Mouse (Mus musculus) CH12.LX (cell line): Measurements from ENCODE around the gene Rasd2.

Experiments used
- BHLHE40 ChIP-seq: IDR thresholded peaks from 2 replicates; pipeline ENCODE4 v1.6.1; 2011; ENCODE audit warnings: mild to moderate bottlenecking, low read depth, low read length, improper control_type of control experiment
- CHD1 ChIP-seq: IDR thresholded peaks from 2 replicates; pipeline ENCODE4 v1.6.1; 2012; ENCODE audit warnings: low read depth, low read length, improper control_type of control experiment, inconsistent platforms
- CTCF ChIP-seq, 2 experiments: IDR thresholded peaks in 1 of 2; conservative IDR thresholded peaks in 1 of 2; 2 replicates each; pipeline ENCODE4 v1.5.1; 2011 to 2012; ENCODE audit warnings: low read depth in 2 of 2, low read length in 2 of 2, improper control_type of control experiment in 1 of 2, inconsistent platforms in 1 of 2, mild to moderate bottlenecking in 1 of 2, moderate library complexity in 1 of 2
- EP300 ChIP-seq: IDR thresholded peaks from 2 replicates; pipeline ENCODE4 v1.6.1; 2011; ENCODE audit warnings: low read length, improper control_type of control experiment
- NRF1 ChIP-seq: IDR thresholded peaks from 2 replicates; pipeline ENCODE4 v1.6.1; 2014; ENCODE audit warnings: low read depth, mild to moderate bottlenecking, inconsistent platforms, low read length, improper control_type of control experiment, moderate library complexity
- POLR2A ChIP-seq: IDR thresholded peaks from 2 replicates; pipeline ENCODE4 v1.6.1; 2011; ENCODE audit warnings: low read depth, mild to moderate bottlenecking, improper control_type of control experiment, low read length
- RCOR1 ChIP-seq: conservative IDR thresholded peaks from 2 replicates; pipeline ENCODE4 v1.6.1; 2012; ENCODE audit warnings: low read depth, mild to moderate bottlenecking, inconsistent platforms, low read length, improper control_type of control experiment
- SMC3 ChIP-seq: IDR thresholded peaks from 2 replicates; pipeline ENCODE4 v1.6.1; 2011; ENCODE audit warnings: low read depth, low read length, improper control_type of control experiment
- TBP ChIP-seq: conservative IDR thresholded peaks from 2 replicates; pipeline ENCODE4 v1.6.1; 2011; ENCODE audit warnings: low read depth, low read length, improper control_type of control experiment
- TCF12 ChIP-seq: IDR thresholded peaks from 2 replicates; pipeline ENCODE4 v1.6.1; 2014; ENCODE audit warnings: low read depth, mild to moderate bottlenecking, inconsistent platforms, low read length, improper control_type of control experiment
- ZC3H11A ChIP-seq: IDR thresholded peaks from 2 replicates; pipeline ENCODE4 v1.6.1; 2012; ENCODE audit warnings: low read depth, mild to moderate bottlenecking, inconsistent platforms, low read length, improper control_type of control experiment

DNA sequence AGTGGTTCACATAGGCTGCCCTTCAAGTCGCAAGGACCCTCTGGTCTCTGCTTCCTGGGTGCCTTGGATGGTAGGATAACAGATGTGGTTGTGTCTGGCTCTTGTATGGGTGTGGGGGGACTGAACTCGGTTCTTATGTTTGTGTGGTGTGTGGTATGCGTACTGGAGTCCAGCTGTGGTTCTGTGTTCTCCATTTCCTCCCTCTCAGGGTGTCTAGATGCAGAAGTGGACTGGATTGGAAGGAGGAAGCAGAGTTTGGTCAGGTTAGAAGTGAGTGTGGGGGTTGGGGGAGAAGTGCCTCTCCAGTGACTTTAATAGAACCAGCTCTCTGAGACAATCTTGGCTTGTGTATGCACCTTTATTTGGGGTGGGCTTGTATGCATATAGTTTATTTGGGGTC lies 20.7 kb upstream of the Rasd2 start:
- TF ChIP-seq TBP (no peak), SMC3 (no peak), POLR2A (no peak), CTCF (conservative IDR thresholded peaks at IDR 0.05 in 1 of 2, IDR thresholded peaks at IDR 0.05 in 1 of 2; ENCODE audit: low read depth in 2 of 2, low read length in 2 of 2) (no peak), ZC3H11A (no peak), BHLHE40 (no peak), CHD1 (no peak), NRF1 (no peak), RCOR1 (no peak), TCF12 (no peak), EP300 (no peak)
